Mouse (Mus musculus): Measurements from ENCODE around the gene Ppef2. TPM values are rescaled to one million over a fixed set of nuclear protein-coding genes. Genes with fewer than 3 reads are reported as not detected.

Ppef2 gene
- polyA plus RNA-seq, 1 experiment from 2014 or later, result 0.57 TPM

- Histone ChIP-seq H3K9ac (ENCODE audit: low read depth, low read length) (no peak overlapping the region), H3K4me3 (ENCODE audit: low read length) (no peak overlapping the region), H3K27ac (ENCODE audit: low read length) (no peak overlapping the region), H3K27me3 (replicated peaks; ENCODE audit: control insufficient read depth, insufficient read depth, low read length) (no peaks in the 10 kb centered on the region), H3K36me3 (ENCODE audit: control insufficient read depth, insufficient read depth, low read length) (no peaks in the 10 kb centered on the region), H3K4me1 (ENCODE audit: control insufficient read depth, insufficient read depth, low read length) (no peaks in the 10 kb centered on the region), H3K4me2 (ENCODE audit: low read depth, low read length) (no peak overlapping the region), H3K9me3 (ENCODE audit: control insufficient read depth, low read length) (0 out of 2 replicates have a peak, but pooled peaks cover 4% of the 10 kb centered on the region)
- no peak for ATAC-seq
- whole genome bisulfite sequencing, result 99% methylated on average over 2 of the region's 2 CpGs
Measured at GRCm38 (mm10) chr5:92244900-92245299, 11.2 kb downstream of the Ppef2 start.

GRCm38 (mm10) chr5:92240769-92241168 lies 15.3 kb downstream of the Ppef2 start:
- WGBS, result 92% methylated on average over 12 of the region's 12 CpGs
- Histone ChIP-seq H3K36me3 (ENCODE audit: control insufficient read depth, insufficient read depth, low read length) (no peaks in the 10 kb centered on the region), H3K4me1 (ENCODE audit: control insufficient read depth, insufficient read depth, low read length) (no peaks in the 10 kb centered on the region), H3K9me3 (ENCODE audit: control insufficient read depth, low read length) (no peaks in the 10 kb centered on the region), H3K4me2 (ENCODE audit: low read depth, low read length) (no peak overlapping the region), H3K4me3 (ENCODE audit: low read length) (no peak overlapping the region), H3K27me3 (replicated peaks; ENCODE audit: control insufficient read depth, insufficient read depth, low read length) (no peaks in the 10 kb centered on the region), H3K9ac (ENCODE audit: low read depth, low read length) (no peak overlapping the region), H3K27ac (ENCODE audit: low read length) (no peak overlapping the region)
- ATAC-seq, result no peak

DNA sequence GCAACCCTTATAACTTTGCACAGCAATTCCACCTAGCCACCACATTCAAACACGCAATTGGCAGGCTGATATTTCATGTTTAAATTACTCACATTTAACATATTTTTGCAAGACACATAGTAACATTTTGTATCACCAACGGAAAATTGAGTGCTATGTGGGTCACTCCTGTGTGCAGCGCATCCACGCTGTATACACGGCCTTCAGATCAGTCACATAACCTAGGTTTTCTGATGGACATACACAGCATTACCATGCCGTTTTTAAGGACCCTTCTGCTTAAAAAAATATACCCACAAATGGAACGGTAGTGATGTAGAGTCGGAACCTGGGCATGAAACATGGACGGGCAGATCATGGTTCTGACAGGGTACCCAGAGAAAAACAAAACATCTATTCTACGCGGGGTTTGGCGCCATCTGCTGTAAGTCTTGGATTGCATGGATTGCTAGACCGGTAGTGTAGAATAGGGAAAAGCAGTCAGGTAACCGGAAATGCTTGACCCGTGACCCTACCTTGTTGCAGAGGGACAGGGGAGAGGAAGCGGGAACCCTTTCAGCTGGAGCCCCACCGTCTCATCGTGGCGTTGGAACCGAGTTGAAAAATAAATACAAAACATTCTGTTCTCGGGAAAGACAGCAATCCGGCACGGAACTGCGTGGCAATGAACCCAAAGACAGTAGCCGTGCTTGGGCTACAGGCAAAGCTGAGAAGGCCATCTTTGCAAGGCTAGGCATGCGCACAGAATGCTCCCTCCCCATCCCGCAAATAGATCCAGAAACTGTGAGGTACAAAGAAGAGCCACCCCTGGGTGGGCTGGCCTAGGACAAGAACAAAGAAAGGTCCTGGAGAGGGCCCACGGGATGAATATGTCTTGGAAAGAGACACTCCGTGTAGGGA lies 16.5 kb downstream of the Ppef2 start:
- peak; percentile 64 for ATAC-seq
- Histone ChIP-seq H3K36me3 (ENCODE audit: control insufficient read depth, insufficient read depth, low read length) (no peaks in the 10 kb centered on the region), H3K4me1 (ENCODE audit: control insufficient read depth, insufficient read depth, low read length) (peaks cover 8% of the 10 kb centered on the region), H3K9me3 (ENCODE audit: control insufficient read depth, low read length) (no peaks in the 10 kb centered on the region), H3K9ac (ENCODE audit: low read depth, low read length) (no peak overlapping the region), H3K4me2 (ENCODE audit: low read depth, low read length) (no peak overlapping the region), H3K4me3 (ENCODE audit: low read length) (no peak overlapping the region), H3K27me3 (replicated peaks; ENCODE audit: control insufficient read depth, insufficient read depth, low read length) (no peaks in the 10 kb centered on the region), H3K27ac (ENCODE audit: low read length) (no peak overlapping the region)
- WGBS, result 49% methylated on average over 29 of the region's 29 CpGs

GRCm38 (mm10) chr5:92234939-92235557 lies 21.0 kb downstream of the Ppef2 start:
- peak; percentile 79 for ATAC-seq
- H3K4me1 ChIP-seq (ENCODE audit: control insufficient read depth, insufficient read depth, low read length), result peaks cover 8% of the 10 kb centered on the region
- no peaks in the 10 kb centered on the region for H3K9me3 ChIP-seq (ENCODE audit: control insufficient read depth, low read length)
- WGBS, result 23% methylated on average over 5 of the region's 5 CpGs
- H3K4me3 ChIP-seq (ENCODE audit: low read length), result no peak overlapping the region
- no peak overlapping the region; the same call in 1 of the 2 replicates for H3K4me2 ChIP-seq (ENCODE audit: low read depth, low read length)
- no peaks in the 10 kb centered on the region for H3K27me3 ChIP-seq (replicated peaks; ENCODE audit: control insufficient read depth, insufficient read depth, low read length)
- H3K36me3 ChIP-seq (ENCODE audit: control insufficient read depth, insufficient read depth, low read length), result no peaks in the 10 kb centered on the region
- peak overlapping the region; percentile 51 for H3K27ac ChIP-seq (ENCODE audit: low read length)
- H3K9ac ChIP-seq (ENCODE audit: low read depth, low read length), result 0 out of 2 replicates have a peak overlapping the region, but pooled peaks have one; percentile 26

GRCm38 (mm10) chr5:92233366-92233765 lies 22.7 kb downstream of the Ppef2 start:
- Histone ChIP-seq H3K27me3 (replicated peaks; ENCODE audit: control insufficient read depth, insufficient read depth, low read length) (no peaks in the 10 kb centered on the region), H3K4me1 (ENCODE audit: control insufficient read depth, insufficient read depth, low read length) (peaks cover 8% of the 10 kb centered on the region), H3K4me3 (ENCODE audit: low read length) (no peak overlapping the region), H3K9ac (ENCODE audit: low read depth, low read length) (no peak overlapping the region), H3K27ac (ENCODE audit: low read length) (no peak overlapping the region), H3K36me3 (ENCODE audit: control insufficient read depth, insufficient read depth, low read length) (no peaks in the 10 kb centered on the region), H3K4me2 (ENCODE audit: low read depth, low read length) (no peak overlapping the region), H3K9me3 (ENCODE audit: control insufficient read depth, low read length) (no peaks in the 10 kb centered on the region)
- 83% methylated on average over 4 of the region's 4 CpGs for WGBS
- no peak for ATAC-seq

- WGBS, result 80% methylated on average over 10 of the region's 10 CpGs
- H3K4me1 ChIP-seq (ENCODE audit: control insufficient read depth, insufficient read depth, low read length), result peaks cover 8% of the 10 kb centered on the region
- no peak for ATAC-seq
- H3K4me2 ChIP-seq (ENCODE audit: low read depth, low read length), result no peak overlapping the region
- H3K9me3 ChIP-seq (ENCODE audit: control insufficient read depth, low read length), result no peaks in the 10 kb centered on the region
- no peaks in the 10 kb centered on the region for H3K36me3 ChIP-seq (ENCODE audit: control insufficient read depth, insufficient read depth, low read length)
- no peaks in the 10 kb centered on the region for H3K27me3 ChIP-seq (replicated peaks; ENCODE audit: control insufficient read depth, insufficient read depth, low read length)
- no peak overlapping the region for H3K9ac ChIP-seq (ENCODE audit: low read depth, low read length)
- no peak overlapping the region for H3K4me3 ChIP-seq (ENCODE audit: low read length)
- H3K27ac ChIP-seq (ENCODE audit: low read length), result no peak overlapping the region
Measured at GRCm38 (mm10) chr5:92231836-92232235, 24.2 kb downstream of the Ppef2 start.

GRCm38 (mm10) chr5:92230306-92230705 lies 25.8 kb downstream of the Ppef2 start:
- WGBS, result 81% methylated on average over 11 of the region's 11 CpGs
- Histone ChIP-seq H3K27ac (ENCODE audit: low read length) (no peak overlapping the region), H3K9ac (ENCODE audit: low read depth, low read length) (no peak overlapping the region), H3K4me2 (ENCODE audit: low read depth, low read length) (no peak overlapping the region), H3K4me3 (ENCODE audit: low read length) (no peak overlapping the region), H3K36me3 (ENCODE audit: control insufficient read depth, insufficient read depth, low read length) (no peaks in the 10 kb centered on the region), H3K27me3 (replicated peaks; ENCODE audit: control insufficient read depth, insufficient read depth, low read length) (no peaks in the 10 kb centered on the region), H3K9me3 (ENCODE audit: control insufficient read depth, low read length) (no peaks in the 10 kb centered on the region), H3K4me1 (ENCODE audit: control insufficient read depth, insufficient read depth, low read length) (peaks cover 6% of the 10 kb centered on the region)
- no peak for ATAC-seq

DNA sequence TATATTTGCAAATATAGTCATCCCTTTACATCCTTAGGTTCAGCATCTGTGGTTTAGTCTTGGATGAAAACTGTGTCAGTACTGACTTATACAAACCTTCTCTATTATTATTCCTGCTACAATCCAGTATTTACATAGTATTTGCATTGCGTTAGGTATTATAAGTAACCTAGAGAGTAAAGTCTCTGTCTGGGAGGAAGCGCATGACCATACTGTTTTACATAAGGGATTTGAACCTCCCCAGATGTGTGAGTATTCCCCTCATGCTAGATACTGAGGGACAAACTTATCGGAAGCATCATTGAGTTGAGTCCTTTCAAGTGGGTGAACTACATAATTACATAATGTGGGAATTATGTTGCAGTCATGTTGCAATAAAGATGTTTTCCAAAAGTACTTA lies 26.6 kb downstream of the Ppef2 start:
- no peaks in the 10 kb centered on the region for H3K27me3 ChIP-seq (replicated peaks; ENCODE audit: control insufficient read depth, insufficient read depth, low read length)
- no peak overlapping the region for H3K4me3 ChIP-seq (ENCODE audit: low read length)
- 92% methylated on average over 3 of the region's 3 CpGs for WGBS
- no peak for ATAC-seq
- no peaks in the 10 kb centered on the region for H3K9me3 ChIP-seq (ENCODE audit: control insufficient read depth, low read length)
- no peak overlapping the region for H3K9ac ChIP-seq (ENCODE audit: low read depth, low read length)
- no peak overlapping the region for H3K27ac ChIP-seq (ENCODE audit: low read length)
- H3K36me3 ChIP-seq (ENCODE audit: control insufficient read depth, insufficient read depth, low read length), result no peaks in the 10 kb centered on the region
- no peaks in the 10 kb centered on the region for H3K4me1 ChIP-seq (ENCODE audit: control insufficient read depth, insufficient read depth, low read length)
- H3K4me2 ChIP-seq (ENCODE audit: low read depth, low read length), result no peak overlapping the region

GRCm38 (mm10) chr5:92228776-92229175 lies 27.3 kb downstream of the Ppef2 start:
- Histone ChIP-seq H3K9ac (ENCODE audit: low read depth, low read length) (no peak overlapping the region), H3K4me1 (ENCODE audit: control insufficient read depth, insufficient read depth, low read length) (no peaks in the 10 kb centered on the region), H3K4me3 (ENCODE audit: low read length) (no peak overlapping the region), H3K4me2 (ENCODE audit: low read depth, low read length) (no peak overlapping the region), H3K36me3 (ENCODE audit: control insufficient read depth, insufficient read depth, low read length) (no peaks in the 10 kb centered on the region), H3K27ac (ENCODE audit: low read length) (no peak overlapping the region), H3K27me3 (replicated peaks; ENCODE audit: control insufficient read depth, insufficient read depth, low read length) (no peaks in the 10 kb centered on the region), H3K9me3 (ENCODE audit: control insufficient read depth, low read length) (no peaks in the 10 kb centered on the region)
- no peak for ATAC-seq
- WGBS, result 47% methylated on average over 10 of the region's 10 CpGs
